Mouse (Mus musculus): Measurements from ENCODE around the gene Cntnap5a. TPM values are rescaled to one million over a fixed set of nuclear protein-coding genes. Genes with fewer than 3 reads are reported as not detected.
A peak's percentile ranks its signal among the peaks of the same experiment; 100 is the strongest.

The Cntnap5a gene
- polyA plus RNA-seq, 1 experiment from 2014 or later, result 0.03 TPM

- 35% methylated on average over 2 of the region's 2 CpGs for WGBS
Measured at GRCm38 (mm10) chr1:116365606-116366005, 681.0 kb downstream of the Cntnap5a start.

GRCm38 (mm10) chr1:116366171-116366570 is 681.6 kb downstream of the Cntnap5a start:
- WGBS, result 10% methylated on average over 2 of the region's 2 CpGs
- DNase-seq (ENCODE audit: low spot score) (no peak), ATAC-seq (replicated peaks; ENCODE audit: low FRiP score) (peak; percentile 49; the same call in 1 of the 2 replicates)
- no peaks in the 10 kb centered on the region for H3K36me3 ChIP-seq (ENCODE audit: control insufficient read depth, insufficient read depth, low read length)
- no peak overlapping the region for H3K9ac ChIP-seq (ENCODE audit: low read length)
- H3K27ac ChIP-seq (ENCODE audit: low read depth, low read length), result no peak overlapping the region
- no peak overlapping the region for H3K4me3 ChIP-seq (ENCODE audit: low read depth, low read length)
- H3K4me2 ChIP-seq (ENCODE audit: low read depth, low read length, severe bottlenecking), result no peak overlapping the region
- H3K9me3 ChIP-seq (ENCODE audit: control insufficient read depth, low read length), result no peaks in the 10 kb centered on the region
- no peaks in the 10 kb centered on the region for H3K4me1 ChIP-seq (replicated peaks; ENCODE audit: control insufficient read depth, insufficient read depth, low read length)
- no peaks in the 10 kb centered on the region for H3K27me3 ChIP-seq (ENCODE audit: control insufficient read depth, insufficient read depth, low read length)

More at GRCm38 (mm10) chr1:116365606-116366005, 681.0 kb downstream of the Cntnap5a start:
- no peak for DNase-seq (ENCODE audit: low spot score)
- peak; percentile 57; the same call in 1 of the 2 replicates for ATAC-seq (replicated peaks; ENCODE audit: low FRiP score)
- Histone ChIP-seq H3K9ac (ENCODE audit: low read length) (no peak overlapping the region), H3K36me3 (ENCODE audit: control insufficient read depth, insufficient read depth, low read length) (no peaks in the 10 kb centered on the region), H3K9me3 (ENCODE audit: control insufficient read depth, low read length) (no peaks in the 10 kb centered on the region), H3K4me3 (ENCODE audit: low read depth, low read length) (no peak overlapping the region), H3K27me3 (ENCODE audit: control insufficient read depth, insufficient read depth, low read length) (no peaks in the 10 kb centered on the region), H3K4me1 (replicated peaks; ENCODE audit: control insufficient read depth, insufficient read depth, low read length) (no peaks in the 10 kb centered on the region), H3K27ac (ENCODE audit: low read depth, low read length) (no peak overlapping the region), H3K4me2 (ENCODE audit: low read depth, low read length, severe bottlenecking) (no peak overlapping the region)

GRCm38 (mm10) chr1:116366806-116367205 is 682.2 kb downstream of the Cntnap5a start:
- ATAC-seq (replicated peaks; ENCODE audit: low FRiP score) (peak; percentile 75), DNase-seq (ENCODE audit: low spot score) (no peak)
- no peak overlapping the region for H3K27ac ChIP-seq (ENCODE audit: low read depth, low read length)

DNA sequence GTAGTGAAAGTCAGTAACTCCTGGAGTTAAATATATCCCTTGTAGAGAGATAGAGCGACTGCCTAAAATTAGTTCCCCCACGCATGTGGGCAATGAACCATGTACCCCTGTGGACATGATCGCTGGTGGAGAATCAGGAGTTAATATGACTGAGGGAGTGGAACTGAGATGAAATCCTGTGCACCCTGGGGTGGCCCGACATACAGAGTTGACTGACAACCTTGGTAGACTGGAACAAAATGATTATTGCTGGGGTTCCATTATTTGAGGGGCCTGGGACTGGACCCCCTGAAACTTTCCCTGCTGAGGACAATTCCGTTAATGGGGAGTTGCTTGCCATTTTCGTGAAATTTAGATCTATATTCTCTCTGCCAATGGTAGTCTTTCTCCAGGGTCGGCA is 683.0 kb downstream of the Cntnap5a start:
- Histone ChIP-seq H3K36me3 (ENCODE audit: control insufficient read depth, insufficient read depth, low read length) (no peaks in the 10 kb centered on the region), H3K27me3 (ENCODE audit: control insufficient read depth, insufficient read depth, low read length) (no peaks in the 10 kb centered on the region), H3K4me2 (ENCODE audit: low read depth, low read length, severe bottlenecking) (no peak overlapping the region), H3K4me3 (ENCODE audit: low read depth, low read length) (no peak overlapping the region), H3K4me1 (replicated peaks; ENCODE audit: control insufficient read depth, insufficient read depth, low read length) (no peaks in the 10 kb centered on the region), H3K27ac (ENCODE audit: low read depth, low read length) (no peak overlapping the region), H3K9ac (ENCODE audit: low read length) (no peak overlapping the region), H3K9me3 (ENCODE audit: control insufficient read depth, low read length) (no peaks in the 10 kb centered on the region)
- ATAC-seq (replicated peaks; ENCODE audit: low FRiP score) (no peak), DNase-seq (ENCODE audit: low spot score) (no peak)
- 36% methylated on average over 7 of the region's 7 CpGs for WGBS

More at GRCm38 (mm10) chr1:116366806-116367205, 682.2 kb downstream of the Cntnap5a start:
- no peaks in the 10 kb centered on the region for H3K27me3 ChIP-seq (ENCODE audit: control insufficient read depth, insufficient read depth, low read length)
- no peaks in the 10 kb centered on the region for H3K9me3 ChIP-seq (ENCODE audit: control insufficient read depth, low read length)
- H3K36me3 ChIP-seq (ENCODE audit: control insufficient read depth, insufficient read depth, low read length), result no peaks in the 10 kb centered on the region
- H3K4me2 ChIP-seq (ENCODE audit: low read depth, low read length, severe bottlenecking), result no peak overlapping the region
- H3K4me1 ChIP-seq (replicated peaks; ENCODE audit: control insufficient read depth, insufficient read depth, low read length), result no peaks in the 10 kb centered on the region
- H3K9ac ChIP-seq (ENCODE audit: low read length), result no peak overlapping the region
- no peak overlapping the region for H3K4me3 ChIP-seq (ENCODE audit: low read depth, low read length)

GRCm38 (mm10) chr1:116370817-116371216 is 686.3 kb downstream of the Cntnap5a start:
- WGBS, result 92% methylated on average over 4 of the region's 4 CpGs

DNA sequence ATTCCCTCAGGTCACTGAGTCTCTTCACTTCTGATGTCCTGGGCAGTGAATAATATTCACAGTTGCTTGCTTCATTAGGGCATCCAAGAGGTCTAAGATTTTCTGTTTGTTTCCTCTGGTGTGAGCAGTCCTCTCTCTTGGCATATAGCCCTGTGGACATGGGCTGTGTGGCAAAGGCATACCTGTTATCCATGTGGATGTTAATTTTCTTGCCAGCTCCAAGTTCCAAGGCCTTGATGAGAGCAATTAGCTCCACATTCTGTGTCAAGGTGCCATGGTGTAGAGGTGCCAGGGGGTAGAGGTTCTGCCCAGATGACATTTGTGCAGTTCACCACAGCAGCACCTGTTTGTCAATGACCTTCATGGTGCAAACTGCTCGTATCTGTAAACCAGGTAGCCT is 689.0 kb downstream of the Cntnap5a start:
- Histone ChIP-seq H3K9ac (ENCODE audit: low read length) (no peak overlapping the region), H3K9me3 (ENCODE audit: control insufficient read depth, low read length) (no peaks in the 10 kb centered on the region), H3K36me3 (ENCODE audit: control insufficient read depth, insufficient read depth, low read length) (no peaks in the 10 kb centered on the region), H3K4me3 (ENCODE audit: low read depth, low read length) (no peak overlapping the region), H3K27me3 (ENCODE audit: control insufficient read depth, insufficient read depth, low read length) (no peaks in the 10 kb centered on the region), H3K27ac (ENCODE audit: low read depth, low read length) (no peak overlapping the region), H3K4me1 (replicated peaks; ENCODE audit: control insufficient read depth, insufficient read depth, low read length) (no peaks in the 10 kb centered on the region), H3K4me2 (ENCODE audit: low read depth, low read length, severe bottlenecking) (no peak overlapping the region)
- 84% methylated on average over 1 of the region's 1 CpGs for WGBS
- ATAC-seq (replicated peaks; ENCODE audit: low FRiP score) (no peak), DNase-seq (ENCODE audit: low spot score) (no peak)

More at GRCm38 (mm10) chr1:116370817-116371216, 686.3 kb downstream of the Cntnap5a start:
- Histone ChIP-seq H3K4me2 (ENCODE audit: low read depth, low read length, severe bottlenecking) (no peak overlapping the region), H3K9me3 (ENCODE audit: control insufficient read depth, low read length) (no peaks in the 10 kb centered on the region), H3K27me3 (ENCODE audit: control insufficient read depth, insufficient read depth, low read length) (no peaks in the 10 kb centered on the region), H3K27ac (ENCODE audit: low read depth, low read length) (no peak overlapping the region), H3K4me1 (replicated peaks; ENCODE audit: control insufficient read depth, insufficient read depth, low read length) (no peaks in the 10 kb centered on the region), H3K4me3 (ENCODE audit: low read depth, low read length) (no peak overlapping the region), H3K36me3 (ENCODE audit: control insufficient read depth, insufficient read depth, low read length) (no peaks in the 10 kb centered on the region), H3K9ac (ENCODE audit: low read length) (no peak overlapping the region)
- ATAC-seq (replicated peaks; ENCODE audit: low FRiP score) (no peak), DNase-seq (ENCODE audit: low spot score) (no peak)

DNA sequence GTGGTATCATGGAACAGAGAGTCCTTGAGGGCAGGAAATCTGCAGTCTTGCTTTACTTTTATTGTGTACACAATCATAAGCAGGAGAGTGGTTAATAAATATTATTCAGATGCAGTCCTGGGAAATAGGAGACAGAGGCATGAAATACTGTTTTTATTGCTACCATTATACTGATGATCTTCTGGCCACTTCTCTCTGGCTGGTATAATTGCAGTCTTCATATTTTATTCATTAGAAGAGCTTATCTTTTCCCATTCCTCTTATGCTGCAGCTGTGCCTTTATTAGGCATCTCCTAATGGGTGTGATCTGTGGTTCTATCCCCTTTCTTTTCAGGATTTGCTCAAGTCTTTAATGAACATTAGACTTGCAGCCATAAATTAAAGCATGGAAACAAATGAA is 707.8 kb downstream of the Cntnap5a start:
- H3K4me2 ChIP-seq (ENCODE audit: low read depth, low read length, severe bottlenecking), result no peak overlapping the region
- H3K27ac ChIP-seq (ENCODE audit: low read depth, low read length), result no peak overlapping the region
- no peaks in the 10 kb centered on the region for H3K27me3 ChIP-seq (ENCODE audit: control insufficient read depth, insufficient read depth, low read length)
- DNase-seq (ENCODE audit: low spot score) (no peak), ATAC-seq (replicated peaks; ENCODE audit: low FRiP score) (no peak)
- no peaks in the 10 kb centered on the region for H3K4me1 ChIP-seq (replicated peaks; ENCODE audit: control insufficient read depth, insufficient read depth, low read length)
- no peak overlapping the region for H3K4me3 ChIP-seq (ENCODE audit: low read depth, low read length)
- H3K9me3 ChIP-seq (ENCODE audit: control insufficient read depth, low read length), result no peaks in the 10 kb centered on the region
- no peak overlapping the region for H3K9ac ChIP-seq (ENCODE audit: low read length)
- H3K36me3 ChIP-seq (ENCODE audit: control insufficient read depth, insufficient read depth, low read length), result no peaks in the 10 kb centered on the region

- Histone ChIP-seq H3K9me3 (ENCODE audit: control insufficient read depth, low read length) (no peaks in the 10 kb centered on the region), H3K27ac (ENCODE audit: low read depth, low read length) (no peak overlapping the region), H3K4me2 (ENCODE audit: low read depth, low read length, severe bottlenecking) (no peak overlapping the region), H3K27me3 (ENCODE audit: control insufficient read depth, insufficient read depth, low read length) (no peaks in the 10 kb centered on the region), H3K4me1 (replicated peaks; ENCODE audit: control insufficient read depth, insufficient read depth, low read length) (no peaks in the 10 kb centered on the region), H3K9ac (ENCODE audit: low read length) (no peak overlapping the region), H3K4me3 (ENCODE audit: low read depth, low read length) (no peak overlapping the region), H3K36me3 (ENCODE audit: control insufficient read depth, insufficient read depth, low read length) (no peaks in the 10 kb centered on the region)
- DNase-seq (ENCODE audit: low spot score), result no peak
- ATAC-seq (replicated peaks; ENCODE audit: low FRiP score), result no peak
- WGBS, result 66% methylated on average over 1 of the region's 1 CpGs
Measured at GRCm38 (mm10) chr1:116401996-116402656, 717.6 kb downstream of the Cntnap5a start.

- H3K9ac ChIP-seq (ENCODE audit: low read length), result no peak overlapping the region
- 91% methylated on average over 1 of the region's 1 CpGs for WGBS
- H3K4me1 ChIP-seq (replicated peaks; ENCODE audit: control insufficient read depth, insufficient read depth, low read length), result no peaks in the 10 kb centered on the region
- H3K27me3 ChIP-seq (ENCODE audit: control insufficient read depth, insufficient read depth, low read length), result no peaks in the 10 kb centered on the region
- no peaks in the 10 kb centered on the region for H3K9me3 ChIP-seq (ENCODE audit: control insufficient read depth, low read length)
- H3K4me3 ChIP-seq (ENCODE audit: low read depth, low read length), result no peak overlapping the region
- H3K4me2 ChIP-seq (ENCODE audit: low read depth, low read length, severe bottlenecking), result no peak overlapping the region
- ATAC-seq (replicated peaks; ENCODE audit: low FRiP score) (no peak), DNase-seq (ENCODE audit: low spot score) (no peak)
- H3K27ac ChIP-seq (ENCODE audit: low read depth, low read length), result no peak overlapping the region
- no peaks in the 10 kb centered on the region for H3K36me3 ChIP-seq (ENCODE audit: control insufficient read depth, insufficient read depth, low read length)
Measured at GRCm38 (mm10) chr1:116409836-116410235, 725.3 kb downstream of the Cntnap5a start.

Data from forebrain, embryonic 11.5 days (tissue).